Mouse (Mus musculus) testis, adult 2 months (tissue): Measurements from ENCODE around the gene Panx1.

Experiments
- CTCF ChIP-seq: fragments of 200-500 bp; IDR thresholded peaks from 2 replicates; pipeline ENCODE4 v1.5.1; 2012; ENCODE audit warnings: low read depth, mild to moderate bottlenecking, inconsistent platforms, low read length, moderate library complexity; ENCODE audit not compliant: control insufficient read depth, insufficient read depth, insufficient replicate concordance
- POLR2A ChIP-seq: fragments of 200-500 bp; IDR thresholded peaks from 2 replicates; pipeline ENCODE4 v1.6.1; 2012; ENCODE audit warnings: low read depth, mild to moderate bottlenecking, inconsistent platforms, low read length, moderate library complexity; ENCODE audit not compliant: control insufficient read depth

- no peak for TF ChIP-seq POLR2A
- no peak for TF ChIP-seq CTCF
These were observed 71.5 kb downstream of the Panx1 start for GRCm38 (mm10) chr9:14973762-14974161.
